Mouse (Mus musculus) Patski (cell line): ENCODE measurements around the gene Gnl1. TPM values are rescaled to one million over a fixed set of nuclear protein-coding genes. Genes with fewer than 3 reads are reported as not detected.
"Not testable (repeated sequence)": the region's sequence is repeated elsewhere in the genome, so short reads cannot be mapped to it uniquely, and the experiment has no call there.

Experiments used
- ATAC-seq: fragments of 100-300 bp; one replicate; pipeline ENCODE4 v1.8.0; 2021
- CTCF ChIA-PET: fragments of 350-600 bp; sonication (Branson Sonifier 250); formaldehyde crosslinking; loops from one replicate; lab custom pipeline; 2022; ENCODE audit warnings: inconsistent platforms; lab: Charles Lee
- POLR2A ChIA-PET: fragments of 350-600 bp; sonication (Branson Sonifier 250); formaldehyde crosslinking; loops from one replicate; lab custom pipeline; 2022; ENCODE audit warnings: antibody characterized with exemption, inconsistent platforms; lab: Charles Lee
- DNase-seq: peaks from one replicate; pipeline ENCODE4 v3.0.0-alpha.2; 2011; ENCODE audit warnings: low read depth, low spot score
- H3K27me3 ChIP-seq: fragments of 371-371 bp; one replicate; pipeline ENCODE4 v1.5.1; 2021
- CTCF ChIP-seq: fragments of 100-300 bp; IDR thresholded peaks from one replicate; pipeline ENCODE4 v1.5.1; 2021
- in situ Hi-C: fragments of 300-500 bp; cut with MboI; formaldehyde crosslinking; loops from 3 replicates; pipeline ENCODE4 v1.11.1; 2018; ENCODE audit warnings: low pct_unique_long_range_greater_than_20kb, mixed read lengths
- polyA plus RNA-seq: library from polyadenylated mRNA; unstranded; gene quantifications from one replicate; pipeline ENCODE4 v1.2.3, GENCODE M21; 2021

Gnl1 gene
- polyA plus RNA-seq, 1 experiment from 2014 or later, result 74.4 TPM

- peak; percentile 76 for TF ChIP-seq CTCF
- in situ Hi-C loops, result loop anchor here (10.0 kb wide), 1 partner anchor 83 kb away; no protein-coding TSS in a partner anchor
- ChIA-PET POLR2A (interaction anchor here (0.7 kb wide), 1 partner anchor 33 kb away, joined by 3 read pairs; no protein-coding TSS in a partner anchor), CTCF (interaction anchor here (0.9 to 3.1 kb wide), 3 partner anchors 11 to 31 kb away, joined by 3 to 12 read pairs (median 6); partner anchors contain the start of gene H2-T24)
- not testable (repeated sequence) for DNase-seq, H3K27me3 ChIP-seq
- ATAC-seq, result peak; percentile 66
Measured at GRCm38 (mm10) chr17:36031583-36032331, 52.1 kb downstream of the Gnl1 start.

GRCm38 (mm10) chr17:36032351-36032875, 52.8 kb downstream of the Gnl1 start, which contains the start of gene H2-T23:
H2-T23 (minus strand) TSS chr17:36032855.
- H3K27me3 ChIP-seq, POLR2A ChIA-PET, DNase-seq: not testable (repeated sequence)
- ATAC-seq, result peak; percentile 50
- CTCF ChIA-PET, result interaction anchor here (1.2 to 3.1 kb wide), 2 partner anchors 32 to 35 kb away, joined by 4 to 12 read pairs; no protein-coding TSS in a partner anchor
- in situ Hi-C loops, result loop anchor here (10.0 kb wide), 1 partner anchor 82 kb away; no protein-coding TSS in a partner anchor

- H3K27me3 ChIP-seq, POLR2A ChIA-PET, DNase-seq, ATAC-seq: not testable (repeated sequence)
- in situ Hi-C loops, result loop anchor here (10.0 kb wide), 1 partner anchor 80 kb away; no protein-coding TSS in a partner anchor
- CTCF ChIA-PET, result interaction anchor here (0.8 to 3.6 kb wide), 6 partner anchors 14 to 97 kb away, joined by 3 to 15 read pairs (median 6); partner anchors contain the start of gene H2-T24
Measured at GRCm38 (mm10) chr17:36034524-36034923, 54.9 kb downstream of the Gnl1 start.

- ATAC-seq, POLR2A ChIA-PET, H3K27me3 ChIP-seq, DNase-seq: not testable (repeated sequence)
- in situ Hi-C loops, result loop anchor here (10.0 kb wide), 1 partner anchor 80 kb away; no protein-coding TSS in a partner anchor
- peak; percentile 63 for TF ChIP-seq CTCF
- CTCF ChIA-PET, result interaction anchor here (0.8 to 3.6 kb wide), 7 partner anchors 14 to 97 kb away, joined by 3 to 15 read pairs (median 5); partner anchors contain the start of gene H2-T24
Measured at GRCm38 (mm10) chr17:36035010-36035638, 55.5 kb downstream of the Gnl1 start.

DNA sequence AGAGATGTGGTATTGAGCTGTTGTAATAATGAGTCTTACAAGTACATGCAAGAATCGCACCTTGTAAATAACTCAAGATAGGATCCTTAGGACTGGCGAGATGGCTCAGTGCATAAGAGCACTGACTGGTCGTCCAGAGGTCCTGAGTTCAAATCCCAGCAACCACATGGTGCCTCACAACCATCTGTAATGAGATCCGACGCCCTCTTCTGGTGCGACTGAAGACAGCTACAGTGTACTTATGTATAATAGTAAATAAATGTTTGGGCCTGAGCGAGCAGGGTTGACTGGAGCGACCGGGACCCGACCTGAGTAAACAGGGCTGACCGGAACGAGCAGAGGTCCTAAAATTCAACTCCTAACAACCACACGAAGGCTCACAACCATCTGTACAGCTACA, 56.5 kb downstream of the Gnl1 start:
- H3K27me3 ChIP-seq, DNase-seq, POLR2A ChIA-PET, ATAC-seq: not testable (repeated sequence)
- CTCF ChIA-PET, result interaction anchor here (0.8 to 3.6 kb wide), 4 partner anchors 24 to 78 kb away, joined by 3 to 15 read pairs (median 4); no protein-coding TSS in a partner anchor
- in situ Hi-C loops, result loop anchor here (10.0 kb wide), 1 partner anchor 79 kb away; no protein-coding TSS in a partner anchor

Other genes with a start within 250 kb of the Gnl1 start
- gene Ier3, start 158.2 kb upstream of the Gnl1 start, polyA plus RNA-seq, result 149 TPM
- gene Flot1, start 156.6 kb upstream of the Gnl1 start, polyA plus RNA-seq, result 308 TPM
- 608 TPM for gene Tubb5, start 141.5 kb upstream of the Gnl1 start, polyA plus RNA-seq
- 23.9 TPM for gene Mdc1, start 138.3 kb upstream of the Gnl1 start, polyA plus RNA-seq
- gene Nrm, start 118.5 kb upstream of the Gnl1 start, polyA plus RNA-seq, result 13.5 TPM
- gene Ppp1r18, start 114.3 kb upstream of the Gnl1 start, polyA plus RNA-seq, result 74.3 TPM
- gene Dhx16, start 100.0 kb upstream of the Gnl1 start, polyA plus RNA-seq, result 68.9 TPM
- gene 2310061I04Rik, start 82.4 kb upstream of the Gnl1 start, polyA plus RNA-seq, result 61.5 TPM
- gene Atat1, start 69.8 kb upstream of the Gnl1 start, polyA plus RNA-seq, result 42.6 TPM
- gene Mrps18b, start 63.5 kb upstream of the Gnl1 start, polyA plus RNA-seq, result 83.0 TPM
- gene Ppp1r10, start 63.4 kb upstream of the Gnl1 start, polyA plus RNA-seq, result 41.2 TPM
- gene Abcf1, start 10.1 kb upstream of the Gnl1 start, polyA plus RNA-seq, result 110 TPM
- gene Prr3, start 385 bp downstream of the Gnl1 start, polyA plus RNA-seq, result 39.1 TPM
- gene H2-T24, start 40.7 kb downstream of the Gnl1 start, polyA plus RNA-seq, result 0.31 TPM
- 28.3 TPM for gene H2-T23, start 53.0 kb downstream of the Gnl1 start, polyA plus RNA-seq
- gene H2-T22, start 62.9 kb downstream of the Gnl1 start, polyA plus RNA-seq, result 24.8 TPM
- not detected for gene Gm6034, start 63.1 kb downstream of the Gnl1 start, polyA plus RNA-seq
- 9.1 TPM for gene Gm11127, start 78.5 kb downstream of the Gnl1 start, polyA plus RNA-seq
- gene Gm19684, start 141.8 kb downstream of the Gnl1 start, polyA plus RNA-seq, result 0.06 TPM
- gene Gm7030, start 149.6 kb downstream of the Gnl1 start, polyA plus RNA-seq, result not detected
- not detected for gene Gm8909, start 188.7 kb downstream of the Gnl1 start, polyA plus RNA-seq
- not detected for gene H2-T3, start 210.4 kb downstream of the Gnl1 start, polyA plus RNA-seq